Mouse (Mus musculus) R1 (cell line): ENCODE measurements around the gene Abt1.

Experiments used
- DNase-seq: peaks from one replicate; pipeline ENCODE4 v3.0.0-alpha.2; 2018; ENCODE audit warnings: low read depth, low spot score

Gene Abt1

GRCm38 (mm10) chr13:23422351-23422750 is 1.3 kb downstream of the Abt1 start:
- no peak for DNase-seq

GRCm38 (mm10) chr13:23412630-23413521 is 10.8 kb downstream of the Abt1 start:
- peak; percentile 97 for DNase-seq

- peak; percentile 92 for DNase-seq
These were observed 11.4 kb downstream of the Abt1 start for GRCm38 (mm10) chr13:23412211-23412629.

- DNase-seq: peak; percentile 99
These were observed 12.1 kb downstream of the Abt1 start for GRCm38 (mm10) chr13:23411311-23412210.

- DNase-seq: peak; percentile 42
These were observed 13.0 kb downstream of the Abt1 start for GRCm38 (mm10) chr13:23410632-23411031.

GRCm38 (mm10) chr13:23402626-23403025 is 21.0 kb downstream of the Abt1 start:
- peak; percentile 96 for DNase-seq

- peak; percentile 100 for DNase-seq
These were observed 21.8 kb downstream of the Abt1 start for GRCm38 (mm10) chr13:23401683-23402527.

GRCm38 (mm10) chr13:23400771-23401682 is 22.6 kb downstream of the Abt1 start:
- peak; percentile 87 for DNase-seq

GRCm38 (mm10) chr13:23396913-23397312 is 26.8 kb downstream of the Abt1 start:
- DNase-seq: peak; percentile 74

- DNase-seq: peak; percentile 63
These were observed 27.4 kb downstream of the Abt1 start for GRCm38 (mm10) chr13:23396246-23396703.

- DNase-seq: peak; percentile 41
These were observed 28.1 kb downstream of the Abt1 start for GRCm38 (mm10) chr13:23395301-23396245.

- DNase-seq: no peak
These were observed 36.1 kb downstream of the Abt1 start for GRCm38 (mm10) chr13:23387548-23387947.

GRCm38 (mm10) chr13:23383127-23383526 is 40.5 kb downstream of the Abt1 start:
- DNase-seq: no peak

GRCm38 (mm10) chr13:23372433-23372832 is 51.2 kb downstream of the Abt1 start:
- DNase-seq: no peak

- no peak for DNase-seq
These were observed 53.6 kb downstream of the Abt1 start for GRCm38 (mm10) chr13:23370075-23370474.

- no peak for DNase-seq
These were observed 54.3 kb downstream of the Abt1 start for GRCm38 (mm10) chr13:23369421-23369765.

- DNase-seq: peak; percentile 98
These were observed 54.9 kb downstream of the Abt1 start, which contains the start of gene Zfp322a for GRCm38 (mm10) chr13:23368583-23369420. TSS of gene Zfp322a (minus strand) at chr13:23369208.
